Mouse (Mus musculus) ES-Bruce4 (cell line): ENCODE data around the gene Klf15.

ENCODE experiments used
- CTCF ChIP-seq: IDR thresholded peaks from one replicate; pipeline ENCODE4 v1.8.1; 2011; ENCODE audit warnings: low read depth, low read length
- POLR2A ChIP-seq: IDR thresholded peaks from one replicate; pipeline ENCODE4 v1.8.1; 2011; ENCODE audit warnings: low read length; ENCODE audit not compliant: insufficient read depth

DNA sequence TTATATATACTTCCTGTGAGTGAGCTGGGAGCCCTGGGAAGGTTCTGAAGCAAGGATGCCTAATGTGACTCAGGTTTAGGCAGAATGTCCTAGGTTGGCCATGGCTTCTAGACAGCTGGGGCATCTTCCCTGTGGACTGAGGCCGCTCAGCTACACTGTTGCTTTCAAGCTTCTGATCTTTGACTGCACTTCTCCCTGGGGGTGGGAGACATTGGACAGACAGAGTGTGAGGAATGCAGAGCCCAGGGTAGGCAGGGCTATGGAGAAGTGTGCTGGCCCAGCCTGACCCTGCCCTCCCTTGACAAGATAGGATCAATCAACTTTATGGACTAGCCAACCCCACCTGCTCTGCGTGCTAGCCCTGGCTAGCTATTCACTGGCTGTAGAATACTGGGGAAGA is 1.2 kb upstream of the Klf15 start:
- TF ChIP-seq CTCF (no peak), POLR2A (no peak)
